Mouse (Mus musculus): ENCODE data around the gene Pea15a.

Gene Pea15a

DNA sequence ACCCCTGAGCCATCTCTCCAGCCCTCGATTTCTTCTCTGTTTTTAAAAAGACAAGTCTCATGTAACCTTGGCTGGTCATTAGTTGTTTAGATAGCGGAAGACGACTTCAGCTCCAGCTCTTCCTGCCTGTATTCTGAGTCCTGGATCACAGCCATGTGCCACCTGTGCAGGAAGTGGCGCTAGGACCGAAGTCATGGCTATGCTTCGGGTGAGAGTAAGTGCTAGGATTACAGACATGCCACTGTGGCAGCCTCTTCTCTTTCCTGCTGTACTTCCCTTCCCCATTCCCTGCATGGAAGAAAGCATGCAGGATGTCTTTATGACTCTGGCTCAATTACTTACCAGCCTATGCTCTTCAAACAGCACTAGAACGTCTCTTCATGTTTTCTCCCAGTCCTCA, 27.5 kb downstream of the Pea15a start:
- ATAC-seq (ENCODE audit: low TSS enrichment) = no peak

DNA sequence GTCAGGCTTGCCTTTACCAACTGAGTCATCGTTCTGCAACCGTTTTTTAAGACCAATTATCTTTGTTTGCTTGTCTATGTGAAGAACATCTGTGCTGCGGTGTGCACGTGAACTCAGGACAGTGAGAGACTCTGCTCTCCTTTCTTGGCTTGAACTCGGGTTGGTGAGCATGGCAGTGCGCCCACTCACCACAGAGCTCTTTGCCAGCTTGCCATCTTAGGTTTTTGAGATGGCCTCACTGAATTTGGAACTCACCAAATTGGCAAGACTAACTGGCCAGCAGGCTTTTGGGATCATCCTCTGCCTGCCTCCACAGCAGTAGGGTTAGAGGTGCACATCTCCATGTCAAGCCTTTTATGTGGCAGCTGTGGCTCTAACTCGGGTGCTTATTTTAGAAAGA, 28.8 kb downstream of the Pea15a start:
- no peak for ATAC-seq (ENCODE audit: low TSS enrichment)

DNA sequence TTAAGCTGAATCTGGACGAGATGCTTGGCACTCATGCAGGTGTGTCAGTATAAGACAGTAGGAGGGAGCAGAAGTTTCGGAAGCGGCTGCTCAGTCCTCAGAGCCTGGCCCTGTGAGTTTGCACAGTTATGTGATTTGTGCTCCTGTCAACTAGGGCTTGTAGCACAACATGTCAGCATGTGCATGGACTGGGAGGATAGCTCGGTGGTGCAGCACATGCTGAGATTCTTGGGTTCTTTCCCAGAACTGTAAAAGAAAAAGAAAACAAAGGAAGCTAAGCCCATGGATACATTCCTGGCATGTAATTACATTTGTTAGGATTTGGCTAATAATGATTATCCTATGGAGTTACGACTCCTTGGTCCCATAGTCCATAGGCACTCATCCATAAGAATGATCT, 33.4 kb downstream of the Pea15a start:
- no peak for ATAC-seq (ENCODE audit: low TSS enrichment)

DNA sequence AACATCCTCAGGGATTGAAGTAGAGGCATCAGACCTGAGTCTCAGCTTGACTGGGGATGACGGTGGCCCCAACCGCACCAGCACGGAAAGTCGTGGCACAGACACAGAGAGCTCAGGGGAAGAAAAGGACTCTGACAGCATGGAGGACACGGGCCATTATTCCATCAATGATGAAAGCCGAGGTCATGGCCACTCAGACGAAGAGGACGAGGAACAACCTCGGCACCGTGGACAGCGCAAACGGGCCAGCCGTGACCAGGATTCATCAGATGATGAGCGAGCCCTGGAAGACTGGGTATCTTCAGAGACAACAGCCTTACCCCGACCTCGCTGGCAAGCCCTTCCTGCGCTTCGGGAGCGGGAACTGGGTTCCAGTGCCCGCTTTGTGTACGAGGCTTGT, 34.2 kb downstream of the Pea15a start:
- ATAC-seq (ENCODE audit: low TSS enrichment) = no peak

DNA sequence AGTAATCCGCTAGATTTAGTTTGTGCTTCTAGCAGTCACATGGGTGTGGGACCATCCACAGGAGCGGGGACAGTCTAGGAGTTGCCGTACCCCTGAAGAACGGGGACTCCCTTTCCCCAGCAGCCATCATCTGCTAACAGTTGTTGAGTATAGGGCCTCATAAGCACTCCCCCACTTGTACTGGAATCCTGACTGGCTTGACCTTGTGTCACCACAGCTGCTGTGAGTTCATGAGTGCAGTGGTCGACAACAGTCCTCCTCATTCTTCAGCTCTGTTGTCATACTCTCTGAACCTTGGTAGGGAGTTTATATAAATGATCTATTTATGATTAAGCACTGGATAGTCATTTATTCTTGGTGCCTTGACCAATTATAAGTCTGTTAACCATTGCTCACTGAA, 36.8 kb downstream of the Pea15a start:
- ATAC-seq (ENCODE audit: low TSS enrichment) = no peak

DNA sequence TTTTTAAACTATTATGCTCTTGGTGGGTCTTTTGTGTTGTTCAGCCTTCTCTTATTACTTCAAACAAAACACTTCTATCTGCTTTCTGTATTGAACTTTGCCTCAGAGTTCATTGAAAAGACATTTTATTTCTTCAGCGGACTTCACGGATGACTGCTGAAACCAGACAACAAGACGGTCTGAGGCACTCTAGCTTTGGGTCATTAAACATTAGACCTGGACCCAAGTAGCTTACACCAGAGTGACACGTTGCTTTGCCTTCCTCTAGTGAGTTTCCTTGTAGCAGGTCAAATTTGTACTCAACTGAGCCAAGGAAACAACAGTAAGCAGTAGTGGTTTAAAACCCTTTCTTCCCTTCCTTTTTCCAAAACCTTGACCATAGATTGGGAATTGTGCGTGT, 38.7 kb downstream of the Pea15a start:
- ATAC-seq (ENCODE audit: low TSS enrichment) = no peak

DNA sequence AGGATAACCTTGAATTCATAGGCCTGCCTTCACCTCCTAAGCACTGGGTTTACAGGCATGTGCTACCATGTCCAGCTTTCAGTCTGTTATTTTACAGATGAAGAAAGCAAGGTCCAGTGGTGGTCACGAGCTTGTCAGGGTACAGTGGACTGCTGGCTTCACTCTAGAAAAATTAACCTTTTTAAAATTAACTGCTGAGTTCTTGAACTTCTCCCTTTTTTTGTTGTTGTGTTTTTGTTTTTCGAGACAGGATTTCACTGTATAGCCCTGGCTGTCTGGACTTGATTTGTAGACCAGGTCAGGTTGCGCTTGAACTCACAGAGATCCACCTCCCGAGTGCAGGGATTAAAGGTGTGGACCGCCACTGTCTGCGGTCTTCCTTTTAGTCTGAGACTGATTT, 43.6 kb downstream of the Pea15a start:
- ATAC-seq (ENCODE audit: low TSS enrichment) = no peak

DNA sequence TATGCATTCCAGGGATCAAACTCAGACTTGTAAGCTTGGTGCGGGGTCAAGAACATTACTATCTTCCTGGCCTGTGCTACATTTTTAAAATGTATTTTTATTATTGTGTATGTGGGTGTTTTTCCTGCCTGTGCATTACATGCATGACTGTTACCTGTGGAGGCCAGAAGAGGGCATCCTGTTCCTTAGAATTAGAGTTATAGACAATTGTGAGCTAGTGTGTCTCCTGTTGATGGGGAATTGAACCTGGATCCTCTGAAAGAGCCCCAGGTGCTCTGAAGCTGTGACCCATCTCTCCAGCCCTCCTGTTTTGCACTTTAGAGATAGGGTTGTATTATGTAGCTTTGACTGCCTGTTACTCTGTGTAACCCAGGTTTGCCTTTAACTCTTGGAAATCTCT, 44.6 kb downstream of the Pea15a start:
- ATAC-seq (ENCODE audit: low TSS enrichment) = peak; percentile 85

DNA sequence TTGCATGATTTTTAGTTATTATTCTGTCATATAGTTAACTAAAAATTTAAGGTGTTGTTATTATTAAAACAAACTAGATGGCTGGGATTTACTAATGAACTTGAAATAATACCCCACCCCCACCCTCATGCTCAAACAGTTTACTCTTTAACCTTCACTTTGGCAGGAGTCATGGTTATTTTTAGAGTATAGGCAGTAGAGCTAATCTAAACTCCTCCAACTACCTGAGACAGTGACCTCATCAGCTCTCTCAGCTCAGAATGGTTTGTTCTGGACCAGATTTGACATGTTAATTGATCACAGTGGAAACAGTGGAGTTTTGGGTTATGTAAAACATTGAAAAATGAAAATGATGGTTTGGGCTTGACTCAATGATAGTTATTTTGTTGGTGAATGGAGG, 46.1 kb downstream of the Pea15a start:
- peak; percentile 18; the same call in 1 of the 2 replicates for ATAC-seq (ENCODE audit: low TSS enrichment)

DNA sequence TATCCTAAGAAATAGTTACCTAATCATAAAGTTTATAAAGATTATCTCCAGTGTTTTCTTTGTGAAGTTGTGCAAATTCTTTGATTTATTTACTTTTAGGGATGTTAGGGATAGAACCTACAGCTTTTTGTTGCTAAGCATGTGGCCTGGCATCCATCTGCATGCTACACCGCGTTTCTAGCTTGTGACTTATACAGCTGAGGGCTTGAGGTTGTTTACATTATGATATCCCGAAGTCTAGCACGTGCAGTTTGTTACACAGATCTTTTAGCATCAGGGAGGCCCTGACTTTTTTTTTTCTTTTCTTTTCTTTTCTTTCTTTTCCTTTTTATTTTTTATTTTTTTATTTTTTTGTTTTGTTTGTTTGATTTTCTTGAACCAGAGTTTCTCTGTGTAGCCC, 46.6 kb downstream of the Pea15a start:
- ATAC-seq (ENCODE audit: low TSS enrichment) = no peak

DNA sequence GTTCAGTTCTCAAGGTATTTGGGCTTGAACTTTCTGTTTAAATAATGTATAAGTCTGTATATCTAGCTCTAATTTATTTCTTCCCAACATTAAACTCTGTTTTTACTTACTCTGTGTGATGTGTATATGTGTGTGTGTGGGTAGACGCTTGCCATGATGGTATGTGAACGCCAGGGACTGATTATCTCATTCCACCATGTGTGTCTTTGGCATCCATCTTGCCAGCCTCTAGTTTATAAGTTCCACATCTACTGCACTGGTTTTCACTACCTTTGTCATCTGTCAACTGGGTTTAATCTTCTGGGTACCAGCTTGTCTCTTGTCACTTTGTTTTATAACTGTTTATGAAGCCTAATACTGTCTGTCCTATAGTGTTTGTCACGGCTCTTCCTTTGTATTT, 51.1 kb downstream of the Pea15a start:
- no peak for ATAC-seq (ENCODE audit: low TSS enrichment)

DNA sequence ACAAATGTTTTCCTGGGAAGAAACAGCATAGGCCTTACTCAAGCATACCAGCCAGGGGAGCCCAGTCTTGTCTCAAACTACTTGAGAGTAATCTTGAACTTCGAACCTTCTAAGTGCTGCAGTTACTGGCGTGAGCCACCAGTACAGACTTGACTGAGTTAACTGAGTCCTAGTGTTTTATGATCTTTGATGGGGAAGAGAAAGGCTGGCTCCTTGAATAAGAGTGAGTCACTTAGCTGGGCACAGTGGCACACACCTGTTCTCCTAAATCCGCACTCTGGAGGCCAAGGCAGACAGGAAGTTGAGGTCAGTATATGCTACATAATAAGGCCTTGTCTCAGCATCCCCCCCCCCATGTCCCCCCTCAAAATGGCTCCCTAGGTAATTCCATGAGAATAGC, 52.1 kb downstream of the Pea15a start:
- ATAC-seq (ENCODE audit: low TSS enrichment) = no peak

DNA sequence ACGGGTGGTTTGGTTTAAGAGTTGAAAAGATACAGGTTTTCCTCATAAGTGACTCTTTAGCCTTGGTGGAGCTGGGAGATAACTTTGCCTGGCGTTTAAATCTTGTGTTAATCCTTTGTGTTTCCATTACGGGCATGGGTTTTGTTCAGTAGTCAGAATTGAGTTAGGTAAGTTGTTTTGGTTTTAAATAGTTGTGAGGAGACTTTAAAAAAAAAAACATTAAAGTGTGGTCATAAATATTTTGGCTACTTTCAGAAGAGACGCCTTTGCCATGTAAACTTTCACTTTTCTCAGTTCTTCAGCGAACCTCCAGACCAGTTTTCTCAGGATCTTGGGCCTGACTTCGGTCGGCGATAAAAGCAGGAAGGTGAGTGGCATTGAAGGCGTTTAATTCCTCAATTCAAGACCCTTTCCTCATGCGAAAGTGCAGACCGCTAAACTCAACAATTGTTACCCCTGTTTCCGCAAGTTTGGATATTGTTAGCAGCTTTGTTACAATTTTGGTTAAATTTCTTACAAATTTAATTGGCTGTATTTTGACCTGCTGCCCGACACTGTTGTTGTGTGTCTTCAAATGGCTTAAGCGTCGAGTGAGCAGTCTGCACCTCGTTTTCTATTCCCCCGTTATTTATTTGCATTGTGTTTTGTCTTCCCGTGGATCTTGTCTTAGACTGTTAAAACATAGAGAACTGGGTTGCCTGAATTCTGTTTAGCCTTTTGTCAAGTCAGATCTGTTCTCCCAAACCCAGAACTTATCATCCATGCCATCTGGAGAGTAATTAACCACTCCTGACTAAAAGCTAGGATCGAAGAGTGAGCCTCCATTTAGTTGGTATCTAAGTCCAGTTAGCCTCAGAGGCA, 57.4 kb downstream of the Pea15a start:
- ATAC-seq (ENCODE audit: low TSS enrichment) = no peak

DNA sequence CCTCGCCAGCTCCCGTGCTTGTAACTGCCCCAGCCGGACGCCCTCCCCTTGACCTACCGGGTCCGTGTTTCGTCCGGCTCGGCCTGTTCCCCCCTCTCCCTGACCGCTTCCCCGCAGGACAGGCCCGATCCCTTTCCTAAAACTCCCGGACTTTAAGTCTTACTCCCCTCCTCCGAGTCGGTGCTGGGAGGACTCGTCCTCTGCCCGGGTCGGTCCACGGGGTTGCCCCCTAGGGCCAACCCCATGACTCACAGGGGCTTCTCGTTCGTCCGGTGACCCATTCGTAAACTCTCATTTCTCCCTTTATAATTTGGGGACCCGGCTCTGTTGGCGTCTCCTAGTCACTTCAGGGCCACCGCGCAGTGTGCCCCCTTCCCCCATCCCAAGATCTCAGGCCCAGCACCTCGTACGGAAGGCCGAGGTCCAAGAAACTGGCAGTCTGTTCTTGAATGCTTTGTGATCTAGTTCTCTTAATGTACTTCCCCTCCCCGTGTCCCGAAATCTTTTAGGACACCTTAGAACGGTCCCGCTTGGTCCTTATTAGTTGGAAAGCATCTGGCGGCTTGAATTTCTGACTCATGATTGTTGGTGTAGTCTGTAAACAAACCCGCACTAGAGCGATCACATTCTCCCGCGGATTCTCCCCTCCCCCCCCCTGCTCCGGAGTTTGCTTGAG, 58.2 kb downstream of the Pea15a start:
- ATAC-seq (ENCODE audit: low TSS enrichment) = peak; percentile 20; the same call in 1 of the 2 replicates

DNA sequence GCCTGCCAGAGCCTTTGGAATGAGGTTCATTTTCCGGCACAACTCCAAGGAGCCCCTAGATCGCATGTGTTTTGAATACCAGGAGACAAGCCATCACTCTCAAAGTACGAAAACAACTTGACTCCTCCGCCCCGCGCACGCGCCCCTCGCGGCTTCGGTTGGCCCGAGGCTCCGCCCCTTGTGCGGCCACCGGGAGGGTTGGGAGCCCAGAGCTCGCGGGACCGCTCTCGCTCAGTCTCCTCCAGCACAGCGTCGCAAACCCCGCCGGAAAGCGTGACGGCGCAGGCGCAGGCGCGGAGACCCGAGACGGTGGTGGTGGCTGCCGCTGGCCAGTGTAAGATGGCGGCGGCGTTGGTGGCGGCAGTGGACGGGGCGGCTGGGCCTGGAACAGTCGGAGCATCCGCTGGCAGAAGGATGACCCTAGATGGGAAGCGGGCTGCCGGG, 58.7 kb downstream of the Pea15a start, which contains the start of gene Dcaf8:
Gene Dcaf8 (plus strand): TSS at position 250 of the 444 bp plus-strand sequence.
- peak; percentile 97 for ATAC-seq (ENCODE audit: low TSS enrichment)
